In genomic region chr12:5119726-5120125, GRCm38 (mm10) we compare ENCODE assay signal across 8 mouse cellular contexts.
DNase-seq lines count a peak whose midpoint lies in the region; ATAC-seq lines count a peak whose summit lies in the region.

No protein-coding gene starts in this region.

- peak overlapping the region; percentile 54 for H3K4me2 ChIP-seq in intestine, embryonic 16.5 days (ENCODE audit: low read depth, low read length)

- intact Hi-C loops in left cerebral cortex, postnatal 10 days (cut with DNase I): no loop called here

- no peak overlapping the region for H3K9ac ChIP-seq in intestine, embryonic 16.5 days (ENCODE audit: low read depth, low read length)

- H3K9me3 ChIP-seq in embryonic facial prominence, embryonic 10.5 days: no peaks in the 10 kb centered on the region
- no peaks in the 10 kb centered on the region for H3K9me3 ChIP-seq in intestine, embryonic 16.5 days (ENCODE audit: control insufficient read depth, low read length)

- no peaks in the 10 kb centered on the region for H3K36me3 ChIP-seq in embryonic facial prominence, embryonic 10.5 days (replicated peaks)
- no peaks in the 10 kb centered on the region for H3K36me3 ChIP-seq in intestine, embryonic 16.5 days (ENCODE audit: control insufficient read depth, insufficient read depth, low read length)

- peak; percentile 96 for DNase-seq in adrenal gland, postnatal 10 days
- DNase-seq in embryonic facial prominence, embryonic 10.5 days (ENCODE audit: low spot score): peak; percentile 88
- DNase-seq in gonadal fat pad, adult 2 months (ENCODE audit: low read depth): peak; percentile 71
- peak; percentile 91 to 97 for DNase-seq in left cerebral cortex, postnatal 10 days (ENCODE audit: extremely low spot score in 1 of 2, low spot score in 2 of 2)
- peak; percentile 95 for DNase-seq in right cerebral cortex, postnatal 25 days
- peak; percentile 94 to 96 for DNase-seq in urinary bladder, postnatal 4 days (ENCODE audit: low spot score in 2 of 2)

- WGBS in embryonic facial prominence, embryonic 10.5 days: 13% methylated on average over 15 of the region's 15 CpGs
- WGBS in intestine, embryonic 16.5 days: 10% methylated on average over 15 of the region's 15 CpGs

- peak; percentile 98 for ATAC-seq in intestine, embryonic 16.5 days
- ATAC-seq in megakaryocyte-erythroid progenitor cell, adult 5-6 weeks (replicated peaks; ENCODE audit: low FRiP score, low TSS enrichment, poor library complexity, severe bottlenecking): peak; percentile 68

- no peaks in the 10 kb centered on the region for H3K27me3 ChIP-seq in embryonic facial prominence, embryonic 10.5 days (replicated peaks; ENCODE audit: low read depth, poor library complexity, severe bottlenecking)
- H3K27me3 ChIP-seq in intestine, embryonic 16.5 days (replicated peaks; ENCODE audit: control insufficient read depth, insufficient read depth, low read length): no peaks in the 10 kb centered on the region

- peak overlapping the region; percentile 36 for H3K4me3 ChIP-seq in embryonic facial prominence, embryonic 10.5 days
- H3K4me3 ChIP-seq in intestine, embryonic 16.5 days (ENCODE audit: low read length): peak overlapping the region; percentile 33

- peaks cover 23% of the 10 kb centered on the region for H3K4me1 ChIP-seq in embryonic facial prominence, embryonic 10.5 days
- H3K4me1 ChIP-seq in intestine, embryonic 16.5 days (ENCODE audit: control insufficient read depth, insufficient read depth, low read length): peaks cover 8% of the 10 kb centered on the region

- no peak overlapping the region for H3K27ac ChIP-seq in embryonic facial prominence, embryonic 10.5 days (replicated peaks)
- H3K27ac ChIP-seq in intestine, embryonic 16.5 days (ENCODE audit: low read length): no peak overlapping the region
